Mouse (Mus musculus) liver, embryonic 14.5 days (tissue): ENCODE data around the gene Lmna. TPM values are rescaled to one million over a fixed set of nuclear protein-coding genes. Genes with fewer than 3 reads are reported as not detected.

Experiments
- ATAC-seq: fragments of 200-750 bp; cut with Nextera tagmentation; 2 replicates; pipeline ENCODE4 v1.8.0; 2017; ENCODE audit warnings: moderate number of reproducible peaks, mild to moderate bottlenecking, moderate library complexity; ENCODE audit not compliant: insufficient read depth
- DNase-seq, 3 experiments: peaks; one replicate each; pipeline ENCODE4 v3.0.0-alpha.2; 2012 to 2013; ENCODE audit warnings: low read depth in 3 of 3, low spot score in 3 of 3
- H3K27ac ChIP-seq: fragments of 300-500 bp; sonication (generic); 2 replicates; pipeline ENCODE4 v1.5.1; 2014; ENCODE audit warnings: moderate library complexity, mild to moderate bottlenecking, control low read depth, inconsistent platforms
- H3K27me3 ChIP-seq: fragments of 300-500 bp; sonication (generic); 2 replicates; pipeline ENCODE4 v1.6.1; 2014; ENCODE audit warnings: mild to moderate bottlenecking, low read length, moderate library complexity; ENCODE audit not compliant: control insufficient read depth, insufficient read depth
- H3K36me3 ChIP-seq: fragments of 300-500 bp; sonication (generic); replicated peaks from 2 replicates; pipeline ENCODE4 v1.6.1; 2014; ENCODE audit warnings: low read depth; ENCODE audit not compliant: control insufficient read depth, insufficient read depth
- H3K4me1 ChIP-seq, 2 experiments: fragments of 200-500 bp in 1 of 2; fragments of 300-500 bp in 1 of 2; sonication (generic) in 1 of 2; replicated peaks; 2 replicates each; pipeline ENCODE4 v1.6.1; 2012 to 2014; ENCODE audit warnings: antibody characterized with exemption in 1 of 2, inconsistent platforms in 1 of 2, low read length in 1 of 2; ENCODE audit not compliant: control insufficient read depth in 2 of 2, insufficient read depth in 2 of 2
- H3K4me2 ChIP-seq: fragments of 300-500 bp; sonication (generic); 2 replicates; pipeline ENCODE4 v1.6.1; 2014; ENCODE audit warnings: low read depth, mild to moderate bottlenecking, control low read depth, moderate library complexity
- H3K4me3 ChIP-seq, 2 experiments: fragments of 200-500 bp in 1 of 2; fragments of 300-500 bp in 1 of 2; sonication (generic) in 1 of 2; 2 replicates each; pipeline ENCODE4 v1.5.1; 2012 to 2014; ENCODE audit warnings: low read depth in 2 of 2, low read length in 2 of 2, mild to moderate bottlenecking in 2 of 2, control low read depth in 1 of 2, inconsistent platforms in 1 of 2, moderate library complexity in 1 of 2; ENCODE audit not compliant: insufficient read depth in 1 of 2
- H3K9ac ChIP-seq: fragments of 300-500 bp; sonication (generic); replicated peaks from 2 replicates; pipeline ENCODE4 v1.6.1; 2014; ENCODE audit warnings: mild to moderate bottlenecking, control low read depth, moderate library complexity
- H3K9me3 ChIP-seq: fragments of 300-500 bp; sonication (generic); 2 replicates; pipeline ENCODE4 v1.6.1; 2016; ENCODE audit warnings: low read length, mixed read lengths; ENCODE audit not compliant: control insufficient read depth
- CTCF ChIP-seq: IDR thresholded peaks from 2 replicates; pipeline ENCODE4 v1.5.1; 2016; ENCODE audit warnings: antibody characterized with exemption, low read depth, control low read depth
- EP300 ChIP-seq: IDR thresholded peaks from 2 replicates; pipeline ENCODE4 v1.6.1; 2016; ENCODE audit warnings: antibody characterized with exemption, low read depth
- WGBS: fragments of 180-500 bp; shearing (Covaris S2); extraction: QIAGEN DNeasy Blood & Tissue Kit; methylation state at CpG from one replicate; pipeline ENCODE4 v1.1.7; 2014; ENCODE audit not compliant: insufficient replicate concordance; 5-methylcytosine and 5-hydroxymethylcytosine counted together
- polyA plus RNA-seq, 2 experiments: library from polyadenylated mRNA; depleted of rRNA in 1 of 2; stranded (reverse) in 1 of 2; unstranded in 1 of 2; fragments of >200 nt; fragmentation: Nextera tagmentation in 1 of 2; extraction: Ambion mirVana in 1 of 2; gene quantifications; 2 replicates each; pipeline versions ENCODE4 v1.2.1 to v1.2.3; 2012 to 2014

Lmna gene
- polyA plus RNA-seq, 2 experiments, result 58.7 to 115 TPM

DNA sequence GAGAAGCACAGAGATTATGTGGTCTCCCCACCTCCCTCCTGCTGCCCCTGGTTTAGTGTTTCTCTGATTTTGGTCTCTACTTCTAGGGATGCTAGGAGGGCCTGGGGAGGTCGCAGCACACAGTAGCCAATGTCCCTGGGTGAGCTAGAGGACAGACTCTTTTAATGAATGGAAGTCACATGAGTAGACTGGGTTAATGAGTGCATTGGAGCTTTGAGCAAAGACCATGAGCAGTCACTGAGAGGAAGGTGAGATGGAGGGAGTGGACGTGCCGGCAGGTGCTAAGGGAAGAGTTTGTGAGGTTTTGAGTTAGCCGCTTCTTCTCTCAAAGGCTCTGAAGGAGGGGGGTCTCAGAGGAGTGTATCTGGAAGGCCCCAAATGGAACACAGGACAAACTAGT, 25.8 kb upstream of the Lmna start:
- ATAC-seq (no peak), DNase-seq (no peak)
- Histone ChIP-seq H3K9ac (peak overlapping the region; percentile 63; the same call in 1 of the 2 replicates), H3K36me3 (no peaks in the 10 kb centered on the region), H3K4me2 (peak overlapping the region; percentile 91), H3K27me3 (peaks cover 6% of the 10 kb centered on the region), H3K27ac (no peak overlapping the region), H3K4me3 (peak overlapping the region in 1 of 2 experiments; percentile 61; a peak in 1 of 4 replicates), H3K4me1 (peaks cover 7 to 11% of the 10 kb centered on the region in 2 experiments), H3K9me3 (no peaks in the 10 kb centered on the region)
- 88% methylated on average over 4 of the region's 4 CpGs for WGBS
- TF ChIP-seq CTCF, result no peak
- no peak for TF ChIP-seq EP300

DNA sequence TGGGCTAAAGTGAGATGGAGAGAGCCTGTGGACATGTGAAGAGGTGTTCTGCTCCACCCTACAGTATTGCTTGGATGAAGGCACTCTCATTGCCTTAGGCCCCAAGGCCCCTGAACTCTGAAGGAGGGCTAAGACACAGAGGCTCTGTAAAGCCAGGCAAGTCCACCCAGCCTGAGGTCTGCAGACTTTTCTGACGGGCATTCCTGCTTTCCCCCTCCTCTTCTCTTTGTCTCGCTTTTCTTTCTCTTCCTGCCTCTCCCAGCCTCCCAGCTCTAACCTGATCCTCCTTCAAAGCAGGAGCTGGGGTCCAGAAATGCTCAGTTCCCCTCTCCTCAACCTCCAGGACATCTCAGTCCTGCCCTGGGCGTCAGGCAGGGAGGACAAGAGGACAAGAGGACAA, 25.2 kb upstream of the Lmna start:
- H3K27ac ChIP-seq, result no peak overlapping the region
- ATAC-seq (no peak), DNase-seq (no peak)
- no peak overlapping the region for H3K9ac ChIP-seq
- H3K4me1 ChIP-seq, result peaks cover 7 to 11% of the 10 kb centered on the region in 2 experiments
- H3K4me3 ChIP-seq, result no peak overlapping the region
- H3K4me2 ChIP-seq, result no peak overlapping the region
- 47% methylated on average over 3 of the region's 3 CpGs for WGBS
- H3K36me3 ChIP-seq, result no peaks in the 10 kb centered on the region
- no peaks in the 10 kb centered on the region for H3K9me3 ChIP-seq
- H3K27me3 ChIP-seq, result peaks cover 6% of the 10 kb centered on the region
- TF ChIP-seq EP300 (no peak), CTCF (no peak)

DNA sequence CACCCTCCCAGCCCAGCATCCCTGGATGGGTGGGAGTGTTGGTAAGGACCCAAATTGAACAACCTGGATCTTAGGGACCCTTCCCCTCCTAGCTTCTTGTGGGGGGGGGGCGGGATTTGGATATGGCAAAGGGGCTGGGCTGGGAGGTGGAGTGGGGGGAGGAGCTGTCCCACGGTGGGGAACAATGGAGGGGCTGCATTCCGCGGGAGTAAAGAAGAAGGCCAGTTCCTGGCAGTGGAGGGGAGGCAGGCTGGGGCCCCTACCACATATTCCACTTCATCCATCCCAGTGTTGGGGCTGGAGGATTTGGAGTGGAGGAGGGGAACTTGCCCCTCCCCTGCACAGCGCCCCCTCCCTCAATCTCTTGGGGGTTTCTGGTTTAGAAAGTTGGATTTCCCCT, 23.9 kb upstream of the Lmna start:
- Histone ChIP-seq H3K4me1 (peaks cover 7 to 17% of the 10 kb centered on the region in 2 experiments), H3K27me3 (peaks cover 6% of the 10 kb centered on the region), H3K9me3 (no peaks in the 10 kb centered on the region), H3K36me3 (no peaks in the 10 kb centered on the region), H3K4me2 (peak overlapping the region; percentile 99), H3K4me3 (peak overlapping the region in 1 of 2 experiments; percentile 66; a peak in 2 of 4 replicates), H3K27ac (no peak overlapping the region), H3K9ac (no peak overlapping the region)
- TF ChIP-seq CTCF (no peak), EP300 (no peak)
- DNase-seq (no peak), ATAC-seq (no peak)
- WGBS, result 12% methylated on average over 5 of the region's 5 CpGs

DNA sequence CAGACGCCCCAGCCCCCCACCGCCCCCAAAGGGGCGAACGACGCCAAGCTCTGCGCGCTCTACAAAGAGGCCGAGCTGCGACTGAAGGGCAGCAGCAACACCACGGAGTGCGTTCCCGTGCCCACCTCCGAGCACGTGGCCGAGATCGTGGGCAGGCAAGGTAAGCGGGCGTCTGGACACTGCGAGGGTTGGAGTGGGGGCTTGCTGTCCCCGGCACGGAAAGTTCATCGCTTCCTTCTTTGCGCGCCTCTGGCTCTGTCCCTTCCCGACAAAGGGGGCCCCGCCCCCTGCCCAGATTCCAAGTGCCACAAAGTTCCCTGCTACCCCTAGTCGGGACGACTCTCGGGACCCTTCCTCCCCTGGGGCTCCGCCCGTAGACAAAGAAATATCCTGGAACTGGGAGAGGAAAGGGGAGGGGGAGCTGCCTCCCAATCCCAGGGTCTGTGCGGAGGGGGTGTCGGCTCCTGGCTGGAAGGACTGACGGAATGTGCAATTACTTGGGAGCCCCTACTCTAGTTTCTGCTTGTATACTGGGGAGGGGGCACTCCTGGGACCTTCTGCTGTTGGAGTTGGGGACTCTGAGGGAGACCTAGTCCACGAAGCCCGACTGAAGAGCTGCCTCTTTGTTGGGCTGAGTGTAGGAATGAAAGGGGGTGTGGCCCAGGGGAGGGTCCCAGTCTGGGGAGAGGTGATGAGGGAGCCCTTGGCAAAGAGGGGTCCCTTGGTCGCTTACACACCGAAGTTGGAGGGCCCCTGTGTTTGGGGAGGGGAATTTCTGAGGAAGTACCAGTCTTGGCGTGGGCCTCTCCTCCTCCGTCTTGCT, 23.1 kb upstream of the Lmna start:
- TF ChIP-seq CTCF, result no peak
- no peak for TF ChIP-seq EP300
- Histone ChIP-seq H3K4me2 (peak overlapping the region; percentile 99), H3K4me3 (peak overlapping the region; percentile 66 to 77), H3K9ac (peak overlapping the region; percentile 64), H3K9me3 (no peaks in the 10 kb centered on the region), H3K4me1 (peaks cover 7 to 17% of the 10 kb centered on the region in 2 experiments), H3K27me3 (peaks cover 6% of the 10 kb centered on the region), H3K36me3 (no peaks in the 10 kb centered on the region), H3K27ac (no peak overlapping the region)
- 3% methylated on average over 39 of the region's 40 CpGs for WGBS
- no peak for ATAC-seq
- DNase-seq, result no peak

DNA sequence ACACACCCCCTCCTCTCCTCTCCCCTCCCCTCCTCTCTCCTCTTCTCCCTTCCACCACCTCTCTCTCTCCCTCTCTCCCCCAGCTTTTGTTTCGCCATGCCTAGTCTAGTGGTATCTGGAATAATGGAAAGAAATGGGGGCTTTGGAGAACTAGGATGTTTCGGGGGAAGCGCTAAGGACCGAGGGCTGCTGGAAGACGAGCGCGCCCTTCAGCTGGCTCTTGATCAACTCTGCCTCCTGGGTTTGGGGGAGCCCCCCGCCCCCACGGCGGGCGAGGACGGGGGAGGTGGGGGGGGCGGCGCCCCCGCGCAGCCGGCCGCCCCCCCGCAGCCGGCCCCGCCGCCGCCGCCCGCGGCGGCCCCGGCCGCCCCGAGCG, 22.5 kb upstream of the Lmna start, which contains the start of gene Mex3a:
TSS of gene Mex3a (plus strand) at position 97 of the 376 bp plus-strand sequence.
- WGBS, result 1% methylated on average over 29 of the region's 31 CpGs
- Histone ChIP-seq H3K4me2 (peak within 1 kb of the TSS; percentile 99), H3K27me3 (peaks cover 6% of the 10 kb centered on the region), H3K4me1 (peaks cover 7 to 17% of the 10 kb centered on the region in 2 experiments), H3K27ac (no peak within 1 kb of the TSS), H3K36me3 (no peaks in the 10 kb centered on the region), H3K4me3 (peak within 1 kb of the TSS; percentile 77 to 92), H3K9ac (peak within 1 kb of the TSS; percentile 64), H3K9me3 (no peaks in the 10 kb centered on the region)
- no peak for ATAC-seq
- no peak for DNase-seq
- TF ChIP-seq EP300, result no peak
- TF ChIP-seq CTCF, result no peak
